Mouse (Mus musculus) 3T3-L1 (cell line): ENCODE results near the gene Exosc1.

Source experiments
- DNase-seq: peaks from one replicate; pipeline ENCODE4 v3.0.0-alpha.2; 2015; ENCODE audit warnings: low read depth, low spot score

Gene Exosc1

GRCm38 (mm10) chr19:41913774-41914591 is 19.2 kb downstream of the Exosc1 start:
- peak; percentile 63 for DNase-seq

- DNase-seq, result peak; percentile 60
Observed at GRCm38 (mm10) chr19:41912121-41913080, 20.8 kb downstream of the Exosc1 start.

- DNase-seq, result peak; percentile 99
Observed at GRCm38 (mm10) chr19:41911178-41912073, 21.8 kb downstream of the Exosc1 start, which contains the start of gene Pgam1. TSS of gene Pgam1 (plus strand) at chr19:41911923.

- no peak for DNase-seq
Observed at GRCm38 (mm10) chr19:41910396-41910795, 22.8 kb downstream of the Exosc1 start.

GRCm38 (mm10) chr19:41908736-41909135 is 24.5 kb downstream of the Exosc1 start:
- peak; percentile 26 for DNase-seq

GRCm38 (mm10) chr19:41907079-41907760 is 26.0 kb downstream of the Exosc1 start:
- no peak for DNase-seq

- DNase-seq, result no peak
Observed at GRCm38 (mm10) chr19:41906311-41907078, 26.7 kb downstream of the Exosc1 start.

GRCm38 (mm10) chr19:41905246-41905645 is 28.0 kb downstream of the Exosc1 start:
- no peak for DNase-seq

- no peak for DNase-seq
Observed at GRCm38 (mm10) chr19:41902848-41903593, 30.2 kb downstream of the Exosc1 start.

- DNase-seq, result no peak
Observed at GRCm38 (mm10) chr19:41901696-41902095, 31.5 kb downstream of the Exosc1 start.

GRCm38 (mm10) chr19:41900495-41901090 is 32.6 kb downstream of the Exosc1 start:
- DNase-seq, result no peak

- DNase-seq, result peak; percentile 84
Observed at GRCm38 (mm10) chr19:41898860-41899259, 34.4 kb downstream of the Exosc1 start.

- no peak for DNase-seq
Observed at GRCm38 (mm10) chr19:41896319-41896711, 36.9 kb downstream of the Exosc1 start.

- peak; percentile 98 for DNase-seq
Observed at GRCm38 (mm10) chr19:41895460-41896318, 37.5 kb downstream of the Exosc1 start, which contains the start of gene Rrp12. TSS of gene Rrp12 (minus strand) at chr19:41896173.

- DNase-seq, result peak; percentile 33
Observed at GRCm38 (mm10) chr19:41894959-41895358, 38.3 kb downstream of the Exosc1 start.

GRCm38 (mm10) chr19:41888191-41888590 is 45.0 kb downstream of the Exosc1 start:
- DNase-seq, result no peak

GRCm38 (mm10) chr19:41883882-41884281 is 49.3 kb downstream of the Exosc1 start:
- DNase-seq, result no peak

GRCm38 (mm10) chr19:41881842-41882241 is 51.4 kb downstream of the Exosc1 start:
- DNase-seq, result no peak
